Mouse (Mus musculus) frontal cortex, postnatal 25 days (tissue): ENCODE data around the gene B4gat1.

Source experiments
- DNase-seq, 2 experiments: peaks; one replicate each; pipeline ENCODE4 v3.0.0; 2022; ENCODE audit warnings: low spot score in 2 of 2

The B4gat1 gene

GRCm38 (mm10) chr19:5032686-5033085 lies 5.9 kb upstream of the B4gat1 start:
- DNase-seq: no peak

- no peak for DNase-seq
Measured at GRCm38 (mm10) chr19:5036577-5036976, 2.0 kb upstream of the B4gat1 start.

GRCm38 (mm10) chr19:5037678-5038571 lies 701 bp upstream of the B4gat1 start:
- peak; percentile 81 to 88 for DNase-seq

GRCm38 (mm10) chr19:5039301-5040114 lies 882 bp downstream of the B4gat1 start:
- DNase-seq: no peak

GRCm38 (mm10) chr19:5040862-5041523 lies 2.4 kb downstream of the B4gat1 start, which contains the start of gene Brms1:
Gene Brms1, plus strand, starts transcription at chr19:5041354.
- peak; percentile 84 to 90 for DNase-seq

GRCm38 (mm10) chr19:5041588-5041987 lies 3.0 kb downstream of the B4gat1 start:
- no peak for DNase-seq

- no peak for DNase-seq
Measured at GRCm38 (mm10) chr19:5045531-5045930, 6.9 kb downstream of the B4gat1 start.

- peak in 1 of 2 experiments; percentile 55 for DNase-seq
Measured at GRCm38 (mm10) chr19:5048138-5049056, 9.8 kb downstream of the B4gat1 start.

- DNase-seq: no peak
Measured at GRCm38 (mm10) chr19:5049325-5049724, 10.7 kb downstream of the B4gat1 start.

GRCm38 (mm10) chr19:5050047-5050905 lies 11.7 kb downstream of the B4gat1 start, which contains the start of gene Rin1:
Gene Rin1, plus strand, starts transcription at chr19:5050481.
- DNase-seq: peak in 1 of 2 experiments; percentile 55

- DNase-seq: no peak
Measured at GRCm38 (mm10) chr19:5051031-5051430, 12.4 kb downstream of the B4gat1 start.

GRCm38 (mm10) chr19:5051515-5051914 lies 12.9 kb downstream of the B4gat1 start:
- DNase-seq: no peak

- no peak for DNase-seq
Measured at GRCm38 (mm10) chr19:5052166-5052822, 13.7 kb downstream of the B4gat1 start.

GRCm38 (mm10) chr19:5052853-5053252 lies 14.2 kb downstream of the B4gat1 start:
- no peak for DNase-seq

- no peak for DNase-seq
Measured at GRCm38 (mm10) chr19:5053909-5054308, 15.3 kb downstream of the B4gat1 start.

GRCm38 (mm10) chr19:5056251-5056650 lies 17.6 kb downstream of the B4gat1 start:
- no peak for DNase-seq

- no peak for DNase-seq
Measured at GRCm38 (mm10) chr19:5057876-5058775, 19.5 kb downstream of the B4gat1 start.
